Mouse (Mus musculus): ENCODE data around the gene Agl. TPM values are rescaled to one million over a fixed set of nuclear protein-coding genes. Genes with fewer than 3 reads are reported as not detected.
"Not testable (repeated sequence)": the region's sequence is repeated elsewhere in the genome, so short reads cannot be mapped to it uniquely, and the experiment has no call there.

The Agl gene
- polyA plus RNA-seq, 1 experiment from 2014 or later: 17.4 TPM

- H3K27me3 ChIP-seq (ENCODE audit: control insufficient read depth, insufficient read depth, low read length); H3K9me3 ChIP-seq (ENCODE audit: control insufficient read depth, low read length); H3K4me2 ChIP-seq (ENCODE audit: low read length); H3K27ac ChIP-seq (replicated peaks; ENCODE audit: low read depth, low read length); DNase-seq; H3K4me3 ChIP-seq (replicated peaks; ENCODE audit: low read depth, low read length); H3K9ac ChIP-seq (replicated peaks; ENCODE audit: low read length); ATAC-seq (ENCODE audit: low FRiP score, low TSS enrichment); H3K4me1 ChIP-seq (ENCODE audit: control insufficient read depth, insufficient read depth, low read length): not testable (repeated sequence)
- 87% methylated on average over 7 of the region's 7 CpGs for WGBS
- peaks cover 42% of the 10 kb centered on the region for H3K36me3 ChIP-seq (ENCODE audit: control insufficient read depth, insufficient read depth, low read length)
Observed at GRCm38 (mm10) chr3:116747648-116748047, 60.3 kb downstream of the Agl start.

GRCm38 (mm10) chr3:116740963-116741362, 67.0 kb downstream of the Agl start:
- Histone ChIP-seq H3K4me2 (ENCODE audit: low read length) (no peak overlapping the region), H3K27me3 (ENCODE audit: control insufficient read depth, insufficient read depth, low read length) (no peaks in the 10 kb centered on the region), H3K4me3 (replicated peaks; ENCODE audit: low read depth, low read length) (no peak overlapping the region), H3K9ac (replicated peaks; ENCODE audit: low read length) (no peak overlapping the region), H3K27ac (replicated peaks; ENCODE audit: low read depth, low read length) (no peak overlapping the region), H3K4me1 (ENCODE audit: control insufficient read depth, insufficient read depth, low read length) (no peaks in the 10 kb centered on the region), H3K36me3 (ENCODE audit: control insufficient read depth, insufficient read depth, low read length) (peaks cover 18% of the 10 kb centered on the region), H3K9me3 (ENCODE audit: control insufficient read depth, low read length) (no peaks in the 10 kb centered on the region)
- ATAC-seq (ENCODE audit: low FRiP score, low TSS enrichment) (no peak), DNase-seq (no peak)
- 89% methylated on average over 9 of the region's 9 CpGs for WGBS

GRCm38 (mm10) chr3:116740106-116740505, 67.9 kb downstream of the Agl start:
- Histone ChIP-seq H3K4me2 (ENCODE audit: low read length) (no peak overlapping the region), H3K9me3 (ENCODE audit: control insufficient read depth, low read length) (no peaks in the 10 kb centered on the region), H3K9ac (replicated peaks; ENCODE audit: low read length) (no peak overlapping the region), H3K27ac (replicated peaks; ENCODE audit: low read depth, low read length) (no peak overlapping the region), H3K4me1 (ENCODE audit: control insufficient read depth, insufficient read depth, low read length) (no peaks in the 10 kb centered on the region), H3K4me3 (replicated peaks; ENCODE audit: low read depth, low read length) (no peak overlapping the region), H3K36me3 (ENCODE audit: control insufficient read depth, insufficient read depth, low read length) (peaks cover 16% of the 10 kb centered on the region), H3K27me3 (ENCODE audit: control insufficient read depth, insufficient read depth, low read length) (no peaks in the 10 kb centered on the region)
- ATAC-seq (ENCODE audit: low FRiP score, low TSS enrichment) (no peak), DNase-seq (no peak)
- WGBS: 91% methylated on average over 5 of the region's 5 CpGs

DNA sequence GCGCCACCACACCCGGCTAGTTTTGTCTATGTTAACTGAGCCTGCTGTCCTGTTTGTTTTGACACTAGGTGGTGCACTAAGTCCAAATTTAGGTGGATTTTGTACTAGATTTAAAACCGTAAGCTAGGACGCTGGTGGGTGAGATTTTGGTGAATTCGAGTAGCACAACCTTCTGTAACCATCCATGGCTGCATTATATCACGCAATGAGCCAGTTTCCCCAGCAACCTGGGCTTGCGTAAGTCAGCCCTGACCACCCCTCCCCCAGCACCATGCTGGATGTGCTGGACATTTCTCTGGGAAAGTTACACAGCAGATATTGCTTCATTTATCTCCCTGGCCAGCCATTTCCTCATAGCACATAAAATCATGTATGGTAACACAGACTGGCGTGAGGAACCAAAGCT, 70.6 kb downstream of the Agl start:
- H3K36me3 ChIP-seq (ENCODE audit: control insufficient read depth, insufficient read depth, low read length): no peaks in the 10 kb centered on the region
- H3K27ac ChIP-seq (replicated peaks; ENCODE audit: low read depth, low read length): no peak overlapping the region
- H3K9me3 ChIP-seq (ENCODE audit: control insufficient read depth, low read length): no peaks in the 10 kb centered on the region
- no peak overlapping the region for H3K4me2 ChIP-seq (ENCODE audit: low read length)
- no peaks in the 10 kb centered on the region for H3K27me3 ChIP-seq (ENCODE audit: control insufficient read depth, insufficient read depth, low read length)
- ATAC-seq (ENCODE audit: low FRiP score, low TSS enrichment) (no peak), DNase-seq (peak; percentile 8)
- WGBS: 79% methylated on average over 8 of the region's 8 CpGs
- H3K4me1 ChIP-seq (ENCODE audit: control insufficient read depth, insufficient read depth, low read length): no peaks in the 10 kb centered on the region
- H3K9ac ChIP-seq (replicated peaks; ENCODE audit: low read length): no peak overlapping the region
- no peak overlapping the region for H3K4me3 ChIP-seq (replicated peaks; ENCODE audit: low read depth, low read length)

- no peaks in the 10 kb centered on the region for H3K4me1 ChIP-seq (ENCODE audit: control insufficient read depth, insufficient read depth, low read length)
- H3K4me3 ChIP-seq (replicated peaks; ENCODE audit: low read depth, low read length): no peak overlapping the region
- H3K27me3 ChIP-seq (ENCODE audit: control insufficient read depth, insufficient read depth, low read length): no peaks in the 10 kb centered on the region
- no peak overlapping the region for H3K9ac ChIP-seq (replicated peaks; ENCODE audit: low read length)
- ATAC-seq (ENCODE audit: low FRiP score, low TSS enrichment) (no peak), DNase-seq (peak; percentile 21)
- no peak overlapping the region for H3K4me2 ChIP-seq (ENCODE audit: low read length)
- H3K36me3 ChIP-seq (ENCODE audit: control insufficient read depth, insufficient read depth, low read length): no peaks in the 10 kb centered on the region
- H3K27ac ChIP-seq (replicated peaks; ENCODE audit: low read depth, low read length): no peak overlapping the region
- H3K9me3 ChIP-seq (ENCODE audit: control insufficient read depth, low read length): no peaks in the 10 kb centered on the region
- 81% methylated on average over 2 of the region's 2 CpGs for WGBS
Observed at GRCm38 (mm10) chr3:116729483-116730174, 78.3 kb downstream of the Agl start.

- no peak overlapping the region for H3K4me3 ChIP-seq (replicated peaks; ENCODE audit: low read depth, low read length)
- no peak overlapping the region for H3K27ac ChIP-seq (replicated peaks; ENCODE audit: low read depth, low read length)
- no peak overlapping the region for H3K4me2 ChIP-seq (ENCODE audit: low read length)
- DNase-seq: no peak
- no peaks in the 10 kb centered on the region for H3K27me3 ChIP-seq (ENCODE audit: control insufficient read depth, insufficient read depth, low read length)
- H3K9me3 ChIP-seq (ENCODE audit: control insufficient read depth, low read length): no peaks in the 10 kb centered on the region
- H3K36me3 ChIP-seq (ENCODE audit: control insufficient read depth, insufficient read depth, low read length): no peaks in the 10 kb centered on the region
- ATAC-seq (ENCODE audit: low FRiP score, low TSS enrichment): no peak
- 78% methylated on average over 9 of the region's 9 CpGs for WGBS
- H3K4me1 ChIP-seq (ENCODE audit: control insufficient read depth, insufficient read depth, low read length): no peaks in the 10 kb centered on the region
- no peak overlapping the region for H3K9ac ChIP-seq (replicated peaks; ENCODE audit: low read length)
Observed at GRCm38 (mm10) chr3:116726807-116727206, 81.2 kb downstream of the Agl start.

- 53% methylated on average over 10 of the region's 10 CpGs for WGBS
- DNase-seq: no peak
- no peak for ATAC-seq (ENCODE audit: low FRiP score, low TSS enrichment)
- Histone ChIP-seq H3K27ac (replicated peaks; ENCODE audit: low read depth, low read length) (no peak overlapping the region), H3K27me3 (ENCODE audit: control insufficient read depth, insufficient read depth, low read length) (no peaks in the 10 kb centered on the region), H3K4me3 (replicated peaks; ENCODE audit: low read depth, low read length) (no peak overlapping the region), H3K4me2 (ENCODE audit: low read length) (no peak overlapping the region), H3K9ac (replicated peaks; ENCODE audit: low read length) (no peak overlapping the region), H3K36me3 (ENCODE audit: control insufficient read depth, insufficient read depth, low read length) (no peaks in the 10 kb centered on the region), H3K4me1 (ENCODE audit: control insufficient read depth, insufficient read depth, low read length) (no peaks in the 10 kb centered on the region), H3K9me3 (ENCODE audit: control insufficient read depth, low read length) (no peaks in the 10 kb centered on the region)
Observed at GRCm38 (mm10) chr3:116723496-116724481, 84.2 kb downstream of the Agl start.

- WGBS: 80% methylated on average over 4 of the region's 4 CpGs
- H3K27ac ChIP-seq (replicated peaks; ENCODE audit: low read depth, low read length): no peak overlapping the region
- no peak overlapping the region for H3K4me2 ChIP-seq (ENCODE audit: low read length)
- no peaks in the 10 kb centered on the region for H3K9me3 ChIP-seq (ENCODE audit: control insufficient read depth, low read length)
- no peak for DNase-seq
- no peaks in the 10 kb centered on the region for H3K36me3 ChIP-seq (ENCODE audit: control insufficient read depth, insufficient read depth, low read length)
- no peak for ATAC-seq (ENCODE audit: low FRiP score, low TSS enrichment)
- no peak overlapping the region for H3K9ac ChIP-seq (replicated peaks; ENCODE audit: low read length)
- no peaks in the 10 kb centered on the region for H3K27me3 ChIP-seq (ENCODE audit: control insufficient read depth, insufficient read depth, low read length)
- H3K4me1 ChIP-seq (ENCODE audit: control insufficient read depth, insufficient read depth, low read length): no peaks in the 10 kb centered on the region
- no peak overlapping the region for H3K4me3 ChIP-seq (replicated peaks; ENCODE audit: low read depth, low read length)
Observed at GRCm38 (mm10) chr3:116722980-116723379, 85.0 kb downstream of the Agl start.
